Mouse (Mus musculus): Measurements from ENCODE around the gene Gkap1. TPM values are rescaled to one million over a fixed set of nuclear protein-coding genes. Genes with fewer than 3 reads are reported as not detected.
A peak's percentile ranks its signal among the peaks of the same experiment; 100 is the strongest.

The Gkap1 gene
- total and polyA plus RNA-seq, 3 experiments = 26.7 to 34.1 TPM; not detected in 1

DNA sequence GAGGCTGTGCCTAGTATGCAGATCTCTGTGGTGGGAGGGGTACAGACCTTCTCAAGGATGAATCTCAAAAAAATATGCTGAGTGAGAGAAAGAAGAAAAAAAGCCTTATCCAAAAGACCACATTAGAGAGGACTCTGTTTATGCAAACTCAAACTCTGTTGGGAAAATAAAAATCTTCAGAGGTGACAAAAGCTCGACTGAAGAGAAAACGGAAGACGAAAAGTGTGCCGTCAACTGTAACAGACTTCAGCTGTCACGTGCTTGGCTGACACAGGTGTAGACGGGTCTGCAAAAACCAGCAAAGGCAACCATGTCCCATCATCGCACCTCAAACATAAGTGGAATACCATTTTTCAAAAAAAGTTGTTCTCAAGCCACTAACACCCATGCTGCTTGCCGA is 61.7 kb downstream of the Gkap1 start:
- H3K4me1 ChIP-seq (ENCODE audit: control insufficient read depth in 1 of 2, insufficient read depth in 2 of 2, low read length in 2 of 2) = peaks cover 14 to 16% of the 10 kb centered on the region in 2 experiments
- no peak for DNase-seq (ENCODE audit: low read depth, low spot score)
- no peaks in the 10 kb centered on the region for H3K9me3 ChIP-seq (replicated peaks; ENCODE audit: insufficient read depth, low read length)
- H3K36me3 ChIP-seq (ENCODE audit: control insufficient read depth in 1 of 2, insufficient read depth in 2 of 2, low read length in 2 of 2) = peaks cover 4 to 37% of the 10 kb centered on the region in 2 experiments
- H3K27ac ChIP-seq (ENCODE audit: control insufficient read depth, low read depth, low read length) = no peak overlapping the region
- no peak for TF ChIP-seq GABPA (IDR thresholded peaks at IDR 0.05; ENCODE audit: low read depth, low read length)
- TF ChIP-seq TCF12 (IDR thresholded peaks at IDR 0.05; ENCODE audit: low read depth, low read length) = no peak
- TF ChIP-seq MAFK (IDR thresholded peaks at IDR 0.05; ENCODE audit: borderline replicate concordance, low read depth, low read length) = no peak
- no peak for TF ChIP-seq NRF1 (IDR thresholded peaks at IDR 0.05; ENCODE audit: insufficient read depth, low read depth, low read length, poor library complexity, severe bottlenecking)
- no peak for TF ChIP-seq ZMIZ1 (IDR thresholded peaks at IDR 0.05; ENCODE audit: low read depth, low read length)
- TF ChIP-seq SMC3 (IDR thresholded peaks at IDR 0.05; ENCODE audit: low read depth, low read length) = no peak
- no peak for TF ChIP-seq SIN3A (IDR thresholded peaks at IDR 0.05; ENCODE audit: low read length)
- no peak for TF ChIP-seq E2F4 (IDR thresholded peaks at IDR 0.05; ENCODE audit: borderline replicate concordance, low read depth, low read length)
- TF ChIP-seq ZNF384 (IDR thresholded peaks at IDR 0.05; ENCODE audit: low read depth, low read length) = no peak
- no peak for TF ChIP-seq MAZ (IDR thresholded peaks at IDR 0.05; ENCODE audit: low read depth, low read length)
- TF ChIP-seq MXI1 (IDR thresholded peaks at IDR 0.05; ENCODE audit: low read depth, low read length) = no peak
- TF ChIP-seq MAX (IDR thresholded peaks at IDR 0.05; ENCODE audit: low read length) = no peak
- no peak for TF ChIP-seq POLR2A (IDR thresholded peaks at IDR 0.05; ENCODE audit: control insufficient read depth in 1 of 2, insufficient read depth in 1 of 2, low read depth in 1 of 2, low read length in 2 of 2, poor library complexity in 1 of 2)
- TF ChIP-seq ZKSCAN1 (IDR thresholded peaks at IDR 0.05; ENCODE audit: low read depth, low read length) = no peak
- TF ChIP-seq BHLHE40 (IDR thresholded peaks at IDR 0.05; ENCODE audit: borderline replicate concordance, low read depth, low read length) = no peak
- no peak for TF ChIP-seq JUND (IDR thresholded peaks at IDR 0.05; ENCODE audit: low read depth, low read length)
- TF ChIP-seq RCOR1 (IDR thresholded peaks at IDR 0.05; ENCODE audit: low read depth, low read length) = no peak
- TF ChIP-seq NELFE (IDR thresholded peaks at IDR 0.05; ENCODE audit: low read depth, low read length) = no peak
- TF ChIP-seq HCFC1 (IDR thresholded peaks at IDR 0.05; ENCODE audit: low read depth, low read length) = no peak
- H3K4me3 ChIP-seq (ENCODE audit: control insufficient read depth in 1 of 2, insufficient read depth in 1 of 2, low read depth in 2 of 2, low read length in 2 of 2) = peak overlapping the region; percentile 87 to 95; a peak in 3 of 4 replicates
- H3K9ac ChIP-seq (ENCODE audit: control insufficient read depth, low read depth, low read length, poor library complexity, severe bottlenecking) = peak overlapping the region; percentile 93; the same call in 1 of the 2 replicates
- no peaks in the 10 kb centered on the region for H3K27me3 ChIP-seq (ENCODE audit: control insufficient read depth in 1 of 2, insufficient read depth in 2 of 2, low read length in 2 of 2)
- H3K79me2 ChIP-seq (ENCODE audit: control insufficient read depth, insufficient read depth, low read length, poor library complexity) = peaks cover 64% of the 10 kb centered on the region

DNA sequence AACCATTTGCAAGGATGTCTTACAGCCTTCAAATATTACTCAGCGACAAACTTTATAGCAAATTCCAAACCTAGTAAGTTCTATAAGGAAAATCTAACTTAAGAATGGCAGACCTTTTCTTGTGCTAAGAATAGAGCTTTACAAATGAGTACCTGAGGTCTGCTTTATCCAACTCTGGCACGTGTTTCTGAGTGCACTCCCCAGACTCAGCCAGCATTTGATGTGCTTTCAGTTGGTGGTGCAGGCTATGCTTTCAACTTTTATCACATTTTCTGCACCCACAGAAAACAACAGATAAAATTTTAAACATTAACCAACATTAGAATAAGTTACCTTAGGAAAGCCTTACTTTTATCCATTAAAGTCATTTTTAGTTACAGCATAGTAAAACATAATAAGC is 63.0 kb downstream of the Gkap1 start:
- DNase-seq (ENCODE audit: low read depth, low spot score) = no peak
- Histone ChIP-seq H3K4me3 (ENCODE audit: control insufficient read depth in 1 of 2, insufficient read depth in 1 of 2, low read depth in 2 of 2, low read length in 2 of 2) (no peak overlapping the region), H3K9me3 (replicated peaks; ENCODE audit: insufficient read depth, low read length) (no peaks in the 10 kb centered on the region), H3K36me3 (ENCODE audit: control insufficient read depth in 1 of 2, insufficient read depth in 2 of 2, low read length in 2 of 2) (peaks cover 4 to 37% of the 10 kb centered on the region in 2 experiments), H3K9ac (ENCODE audit: control insufficient read depth, low read depth, low read length, poor library complexity, severe bottlenecking) (no peak overlapping the region), H3K4me1 (ENCODE audit: control insufficient read depth in 1 of 2, insufficient read depth in 2 of 2, low read length in 2 of 2) (peaks cover 14 to 16% of the 10 kb centered on the region in 2 experiments), H3K79me2 (ENCODE audit: control insufficient read depth, insufficient read depth, low read length, poor library complexity) (peaks cover 75% of the 10 kb centered on the region), H3K27ac (ENCODE audit: control insufficient read depth, low read depth, low read length) (no peak overlapping the region), H3K27me3 (ENCODE audit: control insufficient read depth in 1 of 2, insufficient read depth in 2 of 2, low read length in 2 of 2) (no peaks in the 10 kb centered on the region)
- TF ChIP-seq USF1 (IDR thresholded peaks at IDR 0.05; ENCODE audit: low read depth, low read length) (peak; percentile 32; the same call in 1 of the 2 replicates), RAD21 (IDR thresholded peaks at IDR 0.05; ENCODE audit: low read depth, low read length) (no peak), ZNF384 (IDR thresholded peaks at IDR 0.05; ENCODE audit: low read depth, low read length) (no peak), MYB (IDR thresholded peaks at IDR 0.05; ENCODE audit: low read depth, low read length) (no peak), JUND (IDR thresholded peaks at IDR 0.05; ENCODE audit: low read depth, low read length) (no peak), KAT2A (conservative IDR thresholded peaks at IDR 0.05; ENCODE audit: low read depth, low read length) (no peak), MXI1 (IDR thresholded peaks at IDR 0.05; ENCODE audit: low read depth, low read length) (peak; percentile 90), TAL1 (IDR thresholded peaks at IDR 0.05; ENCODE audit: low read length) (no peak), SIN3A (IDR thresholded peaks at IDR 0.05; ENCODE audit: low read length) (peak; percentile 27; the same call in 1 of the 2 replicates), RCOR1 (IDR thresholded peaks at IDR 0.05; ENCODE audit: low read depth, low read length) (no peak), MAX (IDR thresholded peaks at IDR 0.05; ENCODE audit: low read length) (no peak), POLR2A (IDR thresholded peaks at IDR 0.05; ENCODE audit: control insufficient read depth in 1 of 2, insufficient read depth in 1 of 2, low read depth in 1 of 2, low read length in 2 of 2, poor library complexity in 1 of 2) (no peak), CHD1 (IDR thresholded peaks at IDR 0.05; ENCODE audit: low read depth, low read length) (no peak), MAFK (IDR thresholded peaks at IDR 0.05; ENCODE audit: borderline replicate concordance, low read depth, low read length) (no peak), BHLHE40 (IDR thresholded peaks at IDR 0.05; ENCODE audit: borderline replicate concordance, low read depth, low read length) (peak; percentile 72), GABPA (IDR thresholded peaks at IDR 0.05; ENCODE audit: low read depth, low read length) (no peak), POLR2AphosphoS5 (IDR thresholded peaks at IDR 0.05; ENCODE audit: borderline replicate concordance, low read depth, low read length) (no peak), ZMIZ1 (IDR thresholded peaks at IDR 0.05; ENCODE audit: low read depth, low read length) (no peak), POLR2AphosphoS2 (IDR thresholded peaks at IDR 0.05; ENCODE audit: low read length) (no peak), CHD2 (IDR thresholded peaks at IDR 0.05; ENCODE audit: low read length) (no peak), GATA1 (IDR thresholded peaks at IDR 0.05; ENCODE audit: low read depth, low read length) (no peak), SMC3 (IDR thresholded peaks at IDR 0.05; ENCODE audit: low read depth, low read length) (no peak)
